Mouse (Mus musculus) E14TG2a.4 (cell line): ENCODE results near the gene Slc22a23.

Experiments used
- CTCF ChIP-seq: conservative IDR thresholded peaks from 2 replicates; pipeline ENCODE4 v1.5.1; 2014; ENCODE audit warnings: low read length
- NANOG ChIP-seq: IDR thresholded peaks from 2 replicates; pipeline ENCODE4 v1.6.1; 2014; ENCODE audit warnings: borderline replicate concordance, low read length, mixed read lengths
- POU5F1 ChIP-seq: IDR thresholded peaks from 2 replicates; pipeline ENCODE4 v1.6.1; 2014; ENCODE audit warnings: low read length, borderline replicate concordance

DNA sequence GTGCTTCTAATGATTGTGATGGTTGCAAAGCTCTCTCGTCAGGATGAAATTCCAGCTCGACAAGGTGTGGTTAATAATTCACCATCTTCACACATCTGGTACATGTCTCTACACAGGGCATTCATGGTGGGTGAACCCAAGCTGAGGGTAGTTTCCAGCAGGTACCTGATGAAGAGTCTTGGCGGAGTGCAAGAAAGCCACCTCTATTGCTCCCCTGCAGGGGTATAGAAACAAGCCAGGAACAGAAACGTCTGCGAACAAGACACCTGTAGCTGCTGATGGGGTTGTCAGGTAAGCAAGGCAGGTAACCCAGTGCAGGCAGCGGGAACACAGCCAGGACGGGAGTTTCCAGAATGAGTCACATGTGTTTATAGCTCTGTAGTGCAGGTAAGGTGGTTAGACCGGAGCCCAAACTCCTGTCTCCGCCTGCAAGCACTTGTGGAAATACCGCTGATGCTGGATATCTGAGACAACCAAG lies 132.2 kb downstream of the Slc22a23 start:
- TF ChIP-seq CTCF (no peak), NANOG (no peak), POU5F1 (no peak)
